Mouse (Mus musculus) erythroblast, embryonic 14.5 days (primary cell): ENCODE results near the gene Cbs.

Experiments used
- GATA1 ChIP-seq: IDR thresholded peaks from 2 replicates; pipeline ENCODE4 v1.6.1; 2012; ENCODE audit warnings: low read length, inconsistent platforms, mixed read lengths
- TAL1 ChIP-seq: IDR thresholded peaks from 3 replicates; pipeline ENCODE4 v1.6.1; 2012; ENCODE audit warnings: low read length, inconsistent platforms, mixed read lengths

DNA sequence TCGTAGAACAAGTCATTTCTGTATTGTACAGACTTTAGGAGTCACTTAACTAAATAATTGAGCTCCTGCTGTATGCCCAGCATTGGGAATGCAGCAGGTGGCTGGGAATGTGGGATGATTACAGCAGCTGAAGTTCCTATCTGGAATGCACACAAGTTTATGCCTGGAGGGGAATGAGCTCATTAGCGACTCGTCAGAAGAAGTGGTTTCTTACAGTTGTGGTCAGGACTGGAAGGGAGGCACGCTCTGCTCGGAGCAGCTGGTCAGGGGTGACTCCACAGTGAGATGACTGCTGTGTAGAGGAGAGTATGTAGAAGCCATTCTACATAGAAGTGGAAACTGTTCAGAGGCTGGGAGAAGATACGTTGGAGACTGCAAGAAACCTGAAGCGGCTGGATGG, 62.4 kb downstream of the Cbs start:
- TF ChIP-seq GATA1 = no peak
- no peak for TF ChIP-seq TAL1
